Mouse (Mus musculus) limb, embryonic 11.5 days (tissue): ENCODE measurements around the gene Zc3h12c. TPM values are rescaled to one million over a fixed set of nuclear protein-coding genes. Genes with fewer than 3 reads are reported as not detected.

ENCODE experiments used
- ATAC-seq: fragments of 200-750 bp; cut with Nextera tagmentation; 2 replicates; pipeline ENCODE4 v1.8.0; 2017; ENCODE audit warnings: low read depth; ENCODE audit not compliant: insufficient number of reproducible peaks, low FRiP score, low TSS enrichment
- DNase-seq: peaks from one replicate; pipeline ENCODE4 v3.0.0-alpha.2; 2015; ENCODE audit warnings: low spot score
- H3K27ac ChIP-seq: fragments of 300-500 bp; sonication (generic); replicated peaks from 2 replicates; pipeline ENCODE4 v1.5.1; 2014; ENCODE audit warnings: low read depth, mild to moderate bottlenecking, low read length
- H3K27me3 ChIP-seq: fragments of 300-500 bp; sonication (generic); 2 replicates; pipeline ENCODE4 v1.6.1; 2014; ENCODE audit warnings: mild to moderate bottlenecking, low read length, mixed read lengths; ENCODE audit not compliant: control insufficient read depth, insufficient read depth
- H3K36me3 ChIP-seq: fragments of 300-500 bp; sonication (generic); 2 replicates; pipeline ENCODE4 v1.6.1; 2014; ENCODE audit warnings: mild to moderate bottlenecking, low read length, moderate library complexity, mixed read lengths; ENCODE audit not compliant: control insufficient read depth, insufficient read depth
- H3K4me1 ChIP-seq: fragments of 300-500 bp; sonication (generic); 2 replicates; pipeline ENCODE4 v1.6.1; 2014; ENCODE audit warnings: low read length, mixed read lengths; ENCODE audit not compliant: control insufficient read depth, insufficient read depth
- H3K4me2 ChIP-seq: fragments of 300-500 bp; sonication (generic); 2 replicates; pipeline ENCODE4 v1.6.1; 2014; ENCODE audit warnings: low read depth, mild to moderate bottlenecking, moderate library complexity; ENCODE audit not compliant: severe bottlenecking
- H3K4me3 ChIP-seq: fragments of 300-500 bp; sonication (generic); 2 replicates; pipeline ENCODE4 v1.5.1; 2014; ENCODE audit warnings: low read depth, low read length
- H3K9ac ChIP-seq: fragments of 300-500 bp; sonication (generic); 2 replicates; pipeline ENCODE4 v1.6.1; 2014; ENCODE audit warnings: mild to moderate bottlenecking, low read length
- H3K9me3 ChIP-seq: fragments of 300-500 bp; sonication (generic); 2 replicates; pipeline ENCODE4 v1.6.1; 2016; ENCODE audit warnings: low read length; ENCODE audit not compliant: control insufficient read depth
- WGBS: fragments of 180-500 bp; shearing (Covaris S2); extraction: QIAGEN DNeasy Blood & Tissue Kit; methylation state at CpG from one replicate; pipeline ENCODE4 v1.1.7; 2014; 5-methylcytosine and 5-hydroxymethylcytosine counted together
- polyA plus RNA-seq: library from polyadenylated mRNA; unstranded; fragments of >200 nt; fragmentation: Nextera tagmentation; extraction: Ambion mirVana; gene quantifications from 2 replicates; pipeline ENCODE4 v1.2.1, GENCODE M21; 2014

Gene Zc3h12c
- 4.1 and 4.4 TPM in 2 replicates for polyA plus RNA-seq

- peak within 1 kb of the TSS; percentile 77 for H3K4me3 ChIP-seq
- no peaks in the 10 kb centered on the region for H3K9me3 ChIP-seq
- under 1% methylated on average over 94 of the region's 100 CpGs for WGBS
- no peaks in the 10 kb centered on the region for H3K27me3 ChIP-seq
- peak within 1 kb of the TSS; percentile 72 for H3K4me2 ChIP-seq
- DNase-seq: peak; percentile 80
- peak within 1 kb of the TSS; percentile 96 for H3K9ac ChIP-seq
- 0 out of 2 replicates have a peak, but pooled peaks cover 5% of the 10 kb centered on the region for H3K4me1 ChIP-seq
- peak; percentile 80 for ATAC-seq
- H3K36me3 ChIP-seq: no peaks in the 10 kb centered on the region
- peak within 1 kb of the TSS; percentile 85 for H3K27ac ChIP-seq
Observed at GRCm38 (mm10) chr9:52167863-52168685, at the start of gene Zc3h12c. TSS of gene Zc3h12c (minus strand) at chr9:52168572.

DNA sequence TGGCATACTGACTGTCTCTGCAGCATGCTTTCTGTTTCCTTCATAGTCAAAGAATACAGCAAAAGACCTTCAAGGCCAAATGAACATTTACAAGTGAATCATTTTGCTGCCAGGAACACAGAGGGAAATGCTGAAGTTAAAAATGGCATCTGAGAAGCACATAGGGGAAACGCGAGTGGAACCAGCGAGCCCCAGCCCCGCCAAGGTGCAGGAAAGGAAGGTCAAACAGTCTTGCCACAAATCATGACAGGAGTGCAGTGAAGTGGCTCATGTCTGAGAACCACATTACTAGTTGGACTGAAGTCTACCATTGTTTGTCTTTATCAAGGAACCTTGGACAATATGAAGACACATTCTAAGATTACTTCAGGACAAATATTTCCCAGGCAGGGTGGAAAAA is 49.3 kb upstream of the Zc3h12c start:
- DNase-seq (no peak), ATAC-seq (no peak)
- Histone ChIP-seq H3K9me3 (no peaks in the 10 kb centered on the region), H3K4me2 (no peak overlapping the region), H3K27ac (no peak overlapping the region), H3K4me3 (no peak overlapping the region), H3K4me1 (no peaks in the 10 kb centered on the region), H3K36me3 (no peaks in the 10 kb centered on the region), H3K9ac (no peak overlapping the region), H3K27me3 (no peaks in the 10 kb centered on the region)
- WGBS: 66% methylated on average over 4 of the region's 4 CpGs

- H3K36me3 ChIP-seq: no peaks in the 10 kb centered on the region
- 89% methylated on average over 3 of the region's 3 CpGs for WGBS
- no peak for DNase-seq
Observed at GRCm38 (mm10) chr9:52215291-52215690, 46.9 kb upstream of the Zc3h12c start.

GRCm38 (mm10) chr9:52212416-52212815 is 44.0 kb upstream of the Zc3h12c start:
- Histone ChIP-seq H3K9me3 (no peaks in the 10 kb centered on the region), H3K27me3 (no peaks in the 10 kb centered on the region), H3K27ac (no peak overlapping the region), H3K36me3 (no peaks in the 10 kb centered on the region), H3K4me3 (no peak overlapping the region), H3K9ac (no peak overlapping the region), H3K4me1 (no peaks in the 10 kb centered on the region), H3K4me2 (no peak overlapping the region)
- 91% methylated on average over 6 of the region's 6 CpGs for WGBS
- DNase-seq (no peak), ATAC-seq (no peak)

More at GRCm38 (mm10) chr9:52215291-52215690, 46.9 kb upstream of the Zc3h12c start:
- Histone ChIP-seq H3K27ac (no peak overlapping the region), H3K4me1 (no peaks in the 10 kb centered on the region), H3K9me3 (no peaks in the 10 kb centered on the region), H3K4me2 (no peak overlapping the region), H3K27me3 (no peaks in the 10 kb centered on the region), H3K9ac (no peak overlapping the region), H3K4me3 (no peak overlapping the region)
- no peak for ATAC-seq

GRCm38 (mm10) chr9:52208510-52209030 is 40.2 kb upstream of the Zc3h12c start:
- 88% methylated on average over 3 of the region's 3 CpGs for WGBS
- no peak overlapping the region for H3K4me2 ChIP-seq
- H3K4me3 ChIP-seq: no peak overlapping the region
- H3K9me3 ChIP-seq: no peaks in the 10 kb centered on the region
- no peaks in the 10 kb centered on the region for H3K4me1 ChIP-seq
- H3K27me3 ChIP-seq: no peaks in the 10 kb centered on the region
- H3K27ac ChIP-seq: no peak overlapping the region
- no peak overlapping the region for H3K9ac ChIP-seq
- DNase-seq (no peak), ATAC-seq (no peak)
- no peaks in the 10 kb centered on the region for H3K36me3 ChIP-seq

GRCm38 (mm10) chr9:52203189-52203588 is 34.8 kb upstream of the Zc3h12c start:
- 87% methylated on average over 4 of the region's 4 CpGs for WGBS
- DNase-seq (no peak), ATAC-seq (no peak)

DNA sequence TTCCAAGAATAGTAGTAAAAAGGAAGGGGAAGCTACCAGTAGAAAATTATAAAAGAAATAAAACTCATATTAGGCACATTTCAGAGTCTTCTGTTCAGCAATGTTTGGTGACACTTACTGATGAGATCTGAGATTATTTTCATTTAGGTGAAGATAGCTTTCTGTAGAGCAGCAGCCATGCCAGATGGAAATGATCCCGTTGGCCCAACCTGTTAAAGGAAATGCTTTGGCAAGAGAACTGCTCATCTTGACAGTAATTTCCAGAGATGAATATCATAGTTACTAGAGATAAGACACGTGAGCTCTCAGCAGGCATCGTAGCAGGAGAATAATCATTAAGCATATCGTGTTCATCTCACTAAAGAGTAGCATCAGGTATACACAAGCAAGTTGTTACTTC is 31.9 kb upstream of the Zc3h12c start:
- H3K4me1 ChIP-seq: no peaks in the 10 kb centered on the region
- ATAC-seq (no peak), DNase-seq (no peak)
- H3K9ac ChIP-seq: no peak overlapping the region
- WGBS: 91% methylated on average over 4 of the region's 4 CpGs
- no peak overlapping the region for H3K4me3 ChIP-seq
- no peaks in the 10 kb centered on the region for H3K9me3 ChIP-seq
- no peak overlapping the region for H3K4me2 ChIP-seq
- H3K27me3 ChIP-seq: no peaks in the 10 kb centered on the region
- H3K36me3 ChIP-seq: no peaks in the 10 kb centered on the region
- H3K27ac ChIP-seq: no peak overlapping the region

More at GRCm38 (mm10) chr9:52203189-52203588, 34.8 kb upstream of the Zc3h12c start:
- Histone ChIP-seq H3K9me3 (no peaks in the 10 kb centered on the region), H3K27me3 (no peaks in the 10 kb centered on the region), H3K36me3 (no peaks in the 10 kb centered on the region), H3K4me1 (no peaks in the 10 kb centered on the region), H3K27ac (no peak overlapping the region), H3K9ac (no peak overlapping the region), H3K4me2 (no peak overlapping the region), H3K4me3 (no peak overlapping the region)

- Histone ChIP-seq H3K27ac (no peak overlapping the region), H3K27me3 (no peaks in the 10 kb centered on the region), H3K4me1 (no peaks in the 10 kb centered on the region), H3K4me2 (no peak overlapping the region), H3K9ac (no peak overlapping the region), H3K9me3 (no peaks in the 10 kb centered on the region), H3K4me3 (no peak overlapping the region), H3K36me3 (no peaks in the 10 kb centered on the region)
- ATAC-seq (no peak), DNase-seq (no peak)
- WGBS: 81% methylated on average over 3 of the region's 3 CpGs
Observed at GRCm38 (mm10) chr9:52195853-52196252, 27.5 kb upstream of the Zc3h12c start.
